ENCODE assay signal across 7 mouse cellular contexts in the genomic region with DNA sequence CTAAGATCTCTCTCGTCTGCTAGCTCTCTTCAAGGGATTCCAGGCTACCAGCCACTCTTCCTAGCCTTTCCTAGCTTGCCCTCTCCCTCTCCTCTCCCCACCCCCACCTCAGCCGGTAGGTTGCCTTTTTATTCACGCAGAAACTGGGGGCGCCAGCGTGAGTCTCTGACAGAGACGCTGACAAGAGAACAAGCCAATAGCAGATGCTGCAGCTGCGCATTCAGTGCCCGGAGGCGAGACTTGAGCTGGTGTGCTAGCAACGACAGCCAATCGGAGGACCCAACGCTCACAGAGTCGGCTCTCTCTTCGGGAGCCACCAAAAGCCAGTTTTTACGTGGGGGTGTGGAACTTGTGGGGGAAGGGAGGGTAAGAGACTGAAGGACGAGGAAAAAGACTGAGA. TPM values are rescaled to one million over a fixed set of nuclear protein-coding genes. Genes with fewer than 3 reads are reported as not detected.
A peak's percentile ranks its signal among the peaks of the same experiment; 100 is the strongest.
DNase-seq lines count a peak whose midpoint lies in the region; ATAC-seq and TF ChIP-seq lines count a peak whose summit lies in the region.

No protein-coding gene starts in this region.

- TF ChIP-seq POLR2A in small intestine, adult 2 months (IDR thresholded peaks at IDR 0.05; ENCODE audit: low read depth, low read length), result no peak

- no peaks in the 10 kb centered on the region for H3K9me3 ChIP-seq in intestine, postnatal 0 days (ENCODE audit: control insufficient read depth)
- H3K9me3 ChIP-seq in midbrain, embryonic 12.5 days, result no peaks in the 10 kb centered on the region

- H3K9ac ChIP-seq in intestine, postnatal 0 days (ENCODE audit: low read depth, low read length), result peak overlapping the region; percentile 53; the same call in 1 of the 2 replicates
- peak overlapping the region; percentile 61; the same call in 1 of the 2 replicates for H3K9ac ChIP-seq in midbrain, embryonic 12.5 days (replicated peaks)

- peak overlapping the region; percentile 47 for H3K4me3 ChIP-seq in intestine, postnatal 0 days (ENCODE audit: low read depth, low read length)
- H3K4me3 ChIP-seq in midbrain, embryonic 12.5 days, result peak overlapping the region; percentile 43
- peak overlapping the region; percentile 68 for H3K4me3 ChIP-seq in small intestine, adult 2 months (ENCODE audit: low read depth, low read length)

- H3K27me3 ChIP-seq in intestine, postnatal 0 days (replicated peaks; ENCODE audit: control insufficient read depth, insufficient read depth, low read length), result no peaks in the 10 kb centered on the region
- 0 out of 2 replicates have a peak, but pooled peaks cover 6% of the 10 kb centered on the region for H3K27me3 ChIP-seq in midbrain, embryonic 12.5 days
- H3K27me3 ChIP-seq in small intestine, adult 2 months (ENCODE audit: control insufficient read depth, insufficient read depth, low read length), result no peaks in the 10 kb centered on the region

- ATAC-seq in intestine, postnatal 0 days, result peak; percentile 96
- peak; percentile 99 for ATAC-seq in midbrain, embryonic 12.5 days (ENCODE audit: low FRiP score, low read depth)

- no peaks in the 10 kb centered on the region for H3K36me3 ChIP-seq in intestine, postnatal 0 days (ENCODE audit: control insufficient read depth, insufficient read depth)
- no peaks in the 10 kb centered on the region for H3K36me3 ChIP-seq in midbrain, embryonic 12.5 days
- no peaks in the 10 kb centered on the region for H3K36me3 ChIP-seq in small intestine, adult 2 months (ENCODE audit: control insufficient read depth, insufficient read depth, low read length)

- DNase-seq in adrenal gland, adult (ENCODE audit: inconsistent age in 2 of 2, low spot score in 1 of 2), result peak; percentile 90 to 92
- peak; percentile 92 for DNase-seq in embryo, embryonic 10.5 days (ENCODE audit: low spot score)
- peak; percentile 28 to 74 for DNase-seq in gastrocnemius, postnatal 4 days (ENCODE audit: low spot score in 2 of 2)
- peak; percentile 92 for DNase-seq in left cerebral cortex, postnatal 4 days

- peak overlapping the region; percentile 66 for H3K4me2 ChIP-seq in intestine, postnatal 0 days (replicated peaks; ENCODE audit: low read depth)
- peak overlapping the region; percentile 59 for H3K4me2 ChIP-seq in midbrain, embryonic 12.5 days (replicated peaks)

- peak overlapping the region; percentile 21; the same call in 1 of the 2 replicates for H3K27ac ChIP-seq in intestine, postnatal 0 days (ENCODE audit: low read depth, low read length)
- H3K27ac ChIP-seq in midbrain, embryonic 12.5 days (replicated peaks), result peak overlapping the region; percentile 89
- peak overlapping the region; percentile 41 for H3K27ac ChIP-seq in small intestine, adult 2 months (ENCODE audit: insufficient read depth, low read depth, low read length)

- TF ChIP-seq CTCF in intestine, postnatal 0 days (IDR thresholded peaks at IDR 0.05; ENCODE audit: low read depth), result 0 out of 2 replicates have a peak, but pooled peaks have one; percentile 8
- TF ChIP-seq CTCF in small intestine, adult 2 months (IDR thresholded peaks at IDR 0.05; ENCODE audit: extremely low read depth, insufficient read length, insufficient replicate concordance, low read depth, low read length), result no peak

- 0 out of 2 replicates have a peak, but pooled peaks cover 3% of the 10 kb centered on the region for H3K4me1 ChIP-seq in intestine, postnatal 0 days (replicated peaks; ENCODE audit: control insufficient read depth, insufficient read depth, low read length)
- H3K4me1 ChIP-seq in midbrain, embryonic 12.5 days, result 0 out of 2 replicates have a peak, but pooled peaks cover 3% of the 10 kb centered on the region
- no peaks in the 10 kb centered on the region for H3K4me1 ChIP-seq in small intestine, adult 2 months (ENCODE audit: control insufficient read depth, insufficient read depth, insufficient read length, low read length)

- intact Hi-C loops in left cerebral cortex, postnatal 4 days (cut with DNase I), result no loop called here

- 21% methylated on average over 16 of the region's 16 CpGs for WGBS in intestine, postnatal 0 days
- 22% methylated on average over 16 of the region's 16 CpGs for WGBS in midbrain, embryonic 12.5 days
- 10% methylated on average over 16 of the region's 16 CpGs for WGBS in small intestine, adult 2 months

RNA-seq across cellular contexts. Expression of gene Arhgef9, which starts 30.3 kb away (rescaled TPM):
- total RNA-seq in gastrocnemius, postnatal 4 days (2021), result 10 to 100 TPM; 13.6 to 15.2 TPM
- polyA plus RNA-seq in intestine, postnatal 0 days (2015; fragmentation: Nextera tagmentation; extraction: Ambion mirVana), result 2.8 and 3.1 TPM in 2 replicates
- 10 to 100 TPM; 79.6 to 85.9 TPM for total RNA-seq in left cerebral cortex, postnatal 4 days (2021)
- 23.9 and 26.9 TPM in 2 replicates for polyA plus RNA-seq in midbrain, embryonic 12.5 days (2016; fragmentation: Nextera tagmentation; extraction: Ambion mirVana)
- polyA plus RNA-seq in small intestine, adult 2 months (2012; rRNA removed), result 0.33 and 0.71 TPM in 2 replicates

Comparison
In these comparisons a context has a peak if more than half of its experiments do, and no peak if none do; other contexts are left out.
1. Peak in every context shown above with its lines: DNase-seq, ATAC-seq, H3K4me3 ChIP-seq and H3K27ac ChIP-seq.
2. H3K27ac ChIP-seq: peak in every context shown above with its lines; median percentile 89 in midbrain, embryonic 12.5 days; 41 in small intestine, adult 2 months; 21 in intestine, postnatal 0 days.